Mouse (Mus musculus): Measurements from ENCODE around the gene Slc6a17.

DNA sequence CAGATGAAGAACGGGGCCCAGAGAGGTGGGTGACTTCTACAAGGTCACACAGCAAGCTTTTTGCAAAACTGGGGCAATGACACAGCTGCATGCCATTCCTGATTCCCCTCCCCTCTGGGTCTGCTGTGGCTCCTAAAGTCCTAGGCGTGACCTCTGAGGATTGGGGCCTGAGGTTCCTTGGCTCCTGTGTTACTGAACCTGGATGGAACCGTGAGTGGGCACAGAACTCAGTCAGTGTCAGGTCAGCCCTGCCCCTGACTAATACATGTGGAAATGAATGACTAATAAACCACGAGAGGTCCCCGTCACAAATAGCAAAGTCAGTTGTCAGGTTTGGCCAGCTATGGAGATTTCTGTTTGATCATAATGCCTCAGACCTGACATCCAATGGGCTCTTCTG is 11.4 kb upstream of the Slc6a17 start:
- TF ChIP-seq CTCF (IDR thresholded peaks at IDR 0.05; ENCODE audit: low read depth, low read length) (no peak), TAL1 (conservative IDR thresholded peaks at IDR 0.05; ENCODE audit: low read depth, low read length) (no peak), GATA1 (IDR thresholded peaks at IDR 0.05; ENCODE audit: borderline replicate concordance, low read length) (no peak), GATA2 (IDR thresholded peaks at IDR 0.05; ENCODE audit: borderline replicate concordance, low read depth, low read length) (no peak), POLR2AphosphoS5 (IDR thresholded peaks at IDR 0.05; ENCODE audit: insufficient replicate concordance, low read depth, low read length) (no peak)

All from G1E (cell line).